15 mouse cellular contexts compared by ENCODE assay signal in the genomic region with DNA sequence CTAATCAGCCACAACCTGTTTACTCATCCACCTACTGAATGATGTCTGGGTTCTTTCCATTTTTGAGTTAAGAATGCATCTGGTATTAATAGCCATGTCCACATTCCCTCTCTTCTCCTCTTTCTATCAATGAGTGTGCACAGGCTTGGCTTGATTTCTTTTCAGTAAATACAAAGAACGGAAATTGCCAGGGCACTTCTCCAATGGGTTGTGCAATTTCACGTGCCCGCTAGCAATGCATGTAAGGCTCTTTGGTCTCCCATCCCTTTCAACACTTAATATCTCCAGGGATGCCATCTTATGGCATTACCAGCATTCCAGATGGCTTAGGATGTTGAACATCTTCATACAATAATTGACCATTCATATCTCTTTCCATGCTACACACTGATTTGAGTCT.
"Had no signal": no experiment of that assay in that cellular context is flagged by ENCODE, and none has a peak within 500 bp of the region (broad histone marks: within the 10 kb centered on the region; RNA-seq: fewer than 3 reads in every experiment).

No protein-coding gene starts in this region.

- H3K4me1 ChIP-seq: liver, embryonic 13.5 days; midbrain, embryonic 12.5 days; midbrain, embryonic 15.5 days had no signal

- H3K4me3 ChIP-seq: layer of hippocampus, adult 2 months; limb, embryonic 10.5 days; limb, embryonic 13.5 days; liver, embryonic 13.5 days; midbrain, embryonic 12.5 days; midbrain, embryonic 15.5 days; neural tube, embryonic 13.5 days; stomach, embryonic 15.5 days had no signal

- DNase-seq: kidney, adult 2 months; kidney, postnatal 36 days; liver; liver, embryonic 13.5 days; retina, postnatal 1 day; right cerebral cortex, postnatal 25 days; spleen, adult 18-20 months; thymus, postnatal 25 days had no signal
